Mouse (Mus musculus): ENCODE data around the gene Gpr135.

DNA sequence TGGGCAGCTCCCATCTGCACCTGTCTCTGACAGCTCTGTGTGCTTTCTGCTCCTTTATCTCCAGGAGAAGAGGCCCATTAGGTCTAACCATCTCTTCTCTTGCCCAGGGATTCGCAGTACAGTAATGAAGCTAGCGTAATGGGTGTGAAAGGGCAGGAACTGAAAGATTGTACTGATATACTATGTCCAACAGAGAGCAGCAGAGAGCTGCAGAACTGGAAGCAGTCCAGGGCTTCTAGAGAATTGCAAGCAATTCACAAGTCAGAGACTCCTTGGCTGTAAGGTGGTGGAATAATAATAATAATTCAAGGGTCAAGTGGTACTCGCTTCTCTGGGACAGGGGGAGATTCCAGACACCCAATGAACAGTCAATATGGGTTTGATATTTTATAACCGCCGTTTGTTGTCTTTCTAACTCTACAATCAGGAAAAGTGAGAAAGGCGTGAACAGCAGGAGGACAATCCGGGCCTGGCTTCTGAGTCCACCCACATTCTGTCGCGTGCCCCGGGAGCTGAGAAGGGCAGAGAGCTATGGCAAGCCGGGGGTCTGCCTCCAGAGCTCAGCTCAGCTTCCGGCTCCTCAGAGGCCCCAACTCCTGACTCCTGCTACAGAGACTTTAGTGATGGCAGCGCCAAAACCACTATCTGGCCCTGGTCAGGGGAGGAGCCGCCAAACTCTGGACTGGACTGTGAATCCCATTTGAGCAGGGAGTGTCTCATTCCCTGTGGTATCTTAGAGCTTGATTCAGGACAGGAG lies 33.8 kb upstream of the Gpr135 start:
- TF ChIP-seq POLR2A (IDR thresholded peaks at IDR 0.05; ENCODE audit: extremely low read depth, insufficient read depth, low read length) (no peak), CTCF (IDR thresholded peaks at IDR 0.05; ENCODE audit: low read depth, low read length) (0 out of 2 replicates have a peak, but pooled peaks have one; percentile 17)
